Mouse (Mus musculus): Measurements from ENCODE around the gene Mcts1. TPM values are rescaled to one million over a fixed set of nuclear protein-coding genes. Genes with fewer than 3 reads are reported as not detected.

The Mcts1 gene
- total and polyA plus RNA-seq, 2 experiments from 2014 or later: 77.9 to 174 TPM

DNA sequence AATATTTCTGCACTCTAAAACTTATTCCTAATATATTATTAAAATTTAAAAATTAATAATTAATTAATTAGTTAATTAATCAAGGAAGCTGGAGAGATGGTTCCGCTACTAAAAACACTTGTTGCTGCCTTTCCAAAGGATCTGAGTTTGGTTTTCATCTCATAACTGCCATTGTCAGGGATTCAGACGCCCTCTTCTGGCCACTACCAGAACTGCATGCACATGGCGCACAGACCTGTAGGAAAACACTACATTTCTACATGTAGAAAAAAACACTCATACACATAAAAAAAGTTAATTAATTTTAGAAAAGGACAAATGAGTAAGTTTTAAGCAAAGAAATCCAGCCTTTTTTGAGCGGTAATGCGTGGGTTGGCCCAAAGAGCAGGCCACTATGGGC is 54.3 kb downstream of the Mcts1 start:
- Histone ChIP-seq H3K4me1 (ENCODE audit: insufficient read depth) (no peaks in the 10 kb centered on the region), H3K36me3 (ENCODE audit: insufficient read depth) (no peaks in the 10 kb centered on the region), H3K9me3 (ENCODE audit: low read length) (no peaks in the 10 kb centered on the region), H3K4me2 (ENCODE audit: low read depth) (no peak overlapping the region), H3K9ac (no peak overlapping the region), H3K27me3 (ENCODE audit: insufficient read depth, low read length) (no peaks in the 10 kb centered on the region), H3K4me3 (ENCODE audit: low read depth, low read length) (no peak overlapping the region), H3K27ac (ENCODE audit: low read depth, low read length) (no peak overlapping the region)
- TF ChIP-seq CTCF (IDR thresholded peaks at IDR 0.05; ENCODE audit: low read depth): peak; percentile 21
- no peak for ATAC-seq
- DNase-seq: no peak
- 81% methylated on average over 5 of the region's 5 CpGs for WGBS

DNA sequence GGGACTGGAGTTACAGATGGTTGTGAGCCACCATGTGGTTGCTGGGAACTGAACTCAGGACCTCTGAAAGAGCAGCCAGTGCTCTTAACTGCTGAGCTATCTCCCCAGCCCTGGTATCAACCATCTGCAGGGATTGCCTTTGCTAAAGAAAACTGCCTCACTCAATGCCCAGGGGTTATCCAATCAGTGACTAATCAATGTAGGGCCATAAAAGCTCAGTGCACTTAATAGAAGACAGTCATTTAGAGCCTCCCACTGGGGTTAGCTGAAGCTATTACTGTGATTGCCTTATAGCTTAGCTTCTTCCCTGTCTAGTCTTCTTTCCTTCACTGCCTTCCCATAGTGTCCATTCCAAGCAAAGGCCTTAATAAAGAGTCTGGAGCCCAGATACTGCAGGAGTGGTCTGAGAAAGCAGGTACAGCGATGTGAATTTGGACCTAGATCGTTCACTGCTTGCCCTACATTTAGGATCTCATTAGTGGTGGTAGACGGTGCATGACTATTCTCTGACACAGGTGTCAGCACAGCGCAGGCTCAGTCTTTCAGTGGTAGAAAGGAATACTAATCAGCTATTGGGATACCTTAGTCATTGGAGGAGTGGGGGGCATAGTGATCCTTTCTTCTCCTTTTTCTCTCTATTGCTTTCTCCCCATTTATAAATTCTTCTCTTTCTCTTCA is 56.0 kb downstream of the Mcts1 start:
- no peak for ATAC-seq
- H3K36me3 ChIP-seq (ENCODE audit: insufficient read depth): no peaks in the 10 kb centered on the region
- no peak overlapping the region for H3K4me3 ChIP-seq (ENCODE audit: low read depth, low read length)
- no peak for DNase-seq
- H3K9me3 ChIP-seq (ENCODE audit: low read length): no peaks in the 10 kb centered on the region
- H3K9ac ChIP-seq: no peak overlapping the region
- H3K4me2 ChIP-seq (ENCODE audit: low read depth): no peak overlapping the region
- no peaks in the 10 kb centered on the region for H3K27me3 ChIP-seq (ENCODE audit: insufficient read depth, low read length)
- 72% methylated on average over 4 of the region's 4 CpGs for WGBS
- no peak for TF ChIP-seq CTCF (IDR thresholded peaks at IDR 0.05; ENCODE audit: low read depth)
- H3K4me1 ChIP-seq (ENCODE audit: insufficient read depth): no peaks in the 10 kb centered on the region
- H3K27ac ChIP-seq (ENCODE audit: low read depth, low read length): no peak overlapping the region

Other genes starting within 250 kb of the Mcts1 start
- 48.9 and 53.5 TPM in 2 replicates for gene Lamp2, start 144.1 kb upstream of the Mcts1 start, total RNA-seq (2014; rRNA removed)
- 59.6 and 62.5 TPM in 2 replicates for gene Lamp2, start 144.1 kb upstream of the Mcts1 start, polyA plus RNA-seq (2015; fragmentation: Nextera tagmentation; extraction: Ambion mirVana)
- gene Cul4b, start 24.4 kb upstream of the Mcts1 start, total RNA-seq (2014; rRNA removed): 21.8 and 28.6 TPM in 2 replicates
- 11.7 and 13.8 TPM in 2 replicates for gene Cul4b, start 24.4 kb upstream of the Mcts1 start, polyA plus RNA-seq (2015; fragmentation: Nextera tagmentation; extraction: Ambion mirVana)
- 17.1 and 24.5 TPM in 2 replicates for gene C1galt1c1, start 34.5 kb downstream of the Mcts1 start, total RNA-seq (2014; rRNA removed)
- gene C1galt1c1, start 34.5 kb downstream of the Mcts1 start, polyA plus RNA-seq (2015; fragmentation: Nextera tagmentation; extraction: Ambion mirVana): 21.9 and 22.4 TPM in 2 replicates
- gene 6030498E09Rik, start 172.1 kb downstream of the Mcts1 start, total RNA-seq (2014; rRNA removed): 0.24 TPM in 1 of 2 replicates, not detected in the other
- 0.22 TPM in 1 of 2 replicates, not detected in the other for gene 6030498E09Rik, start 172.1 kb downstream of the Mcts1 start, polyA plus RNA-seq (2015; fragmentation: Nextera tagmentation; extraction: Ambion mirVana)